Mouse (Mus musculus) E14TG2a.4 (cell line): ENCODE results near the gene Fxyd7.

Experiments
- H3K27me3 ChIP-seq: 2 replicates; pipeline ENCODE4 v1.6.1; 2014; ENCODE audit warnings: low read length, control low read depth; ENCODE audit not compliant: insufficient read depth
- H3K36me3 ChIP-seq: 2 replicates; pipeline ENCODE4 v1.6.1; 2014; ENCODE audit warnings: low read length, control low read depth; ENCODE audit not compliant: insufficient read depth
- H3K4me1 ChIP-seq: replicated peaks from 2 replicates; pipeline ENCODE4 v1.6.1; 2014; ENCODE audit warnings: low read depth, low read length, control low read depth
- H3K4me3 ChIP-seq: replicated peaks from 2 replicates; pipeline ENCODE4 v1.5.1; 2014; ENCODE audit warnings: mild to moderate bottlenecking, low read length
- H3K9me3 ChIP-seq: 2 replicates; pipeline ENCODE4 v1.6.1; 2014; ENCODE audit warnings: low read length, control low read depth
- CTCF ChIP-seq: conservative IDR thresholded peaks from 2 replicates; pipeline ENCODE4 v1.5.1; 2014; ENCODE audit warnings: low read length
- NANOG ChIP-seq: IDR thresholded peaks from 2 replicates; pipeline ENCODE4 v1.6.1; 2014; ENCODE audit warnings: borderline replicate concordance, low read length, mixed read lengths
- POU5F1 ChIP-seq: IDR thresholded peaks from 2 replicates; pipeline ENCODE4 v1.6.1; 2014; ENCODE audit warnings: low read length, borderline replicate concordance

The Fxyd7 gene

GRCm38 (mm10) chr7:31030717-31031116 lies 20.6 kb downstream of the Fxyd7 start:
- H3K4me3 ChIP-seq: no peak overlapping the region
- no peaks in the 10 kb centered on the region for H3K36me3 ChIP-seq
- no peaks in the 10 kb centered on the region for H3K27me3 ChIP-seq
- H3K9me3 ChIP-seq: no peaks in the 10 kb centered on the region
- TF ChIP-seq POU5F1 (no peak), CTCF (peak; percentile 64)
- H3K4me1 ChIP-seq: peaks cover 30% of the 10 kb centered on the region

GRCm38 (mm10) chr7:31028609-31029008 lies 22.7 kb downstream of the Fxyd7 start:
- Histone ChIP-seq H3K27me3 (no peaks in the 10 kb centered on the region), H3K4me3 (peak overlapping the region; percentile 41; the same call in 1 of the 2 replicates), H3K9me3 (no peaks in the 10 kb centered on the region), H3K36me3 (no peaks in the 10 kb centered on the region), H3K4me1 (peaks cover 18% of the 10 kb centered on the region)
- TF ChIP-seq POU5F1: no peak
- no peak for TF ChIP-seq CTCF
- TF ChIP-seq NANOG: no peak

- H3K27me3 ChIP-seq: no peaks in the 10 kb centered on the region
- no peaks in the 10 kb centered on the region for H3K9me3 ChIP-seq
- H3K36me3 ChIP-seq: no peaks in the 10 kb centered on the region
- H3K4me1 ChIP-seq: 0 out of 2 replicates have a peak, but pooled peaks cover 14% of the 10 kb centered on the region
- TF ChIP-seq POU5F1 (no peak), CTCF (no peak), NANOG (no peak)
- H3K4me3 ChIP-seq: no peak overlapping the region
Observed at GRCm38 (mm10) chr7:31017104-31017901, 34.0 kb downstream of the Fxyd7 start.

GRCm38 (mm10) chr7:31012971-31013370 lies 38.3 kb downstream of the Fxyd7 start:
- no peak overlapping the region for H3K4me3 ChIP-seq
- H3K9me3 ChIP-seq: no peaks in the 10 kb centered on the region
- 0 out of 2 replicates have a peak, but pooled peaks cover 7% of the 10 kb centered on the region for H3K4me1 ChIP-seq
- no peaks in the 10 kb centered on the region for H3K27me3 ChIP-seq
- TF ChIP-seq POU5F1 (no peak), CTCF (no peak)
- H3K36me3 ChIP-seq: no peaks in the 10 kb centered on the region

- TF ChIP-seq CTCF (no peak), POU5F1 (no peak), NANOG (no peak)
- Histone ChIP-seq H3K4me1 (no peaks in the 10 kb centered on the region), H3K27me3 (0 out of 2 replicates have a peak, but pooled peaks cover 4% of the 10 kb centered on the region), H3K4me3 (no peak overlapping the region), H3K9me3 (peaks cover 15% of the 10 kb centered on the region; the same call in 1 of the 2 replicates), H3K36me3 (no peaks in the 10 kb centered on the region)
Observed at GRCm38 (mm10) chr7:31008889-31009288, 42.4 kb downstream of the Fxyd7 start.

- Histone ChIP-seq H3K9me3 (peaks cover 15% of the 10 kb centered on the region; the same call in 1 of the 2 replicates), H3K36me3 (no peaks in the 10 kb centered on the region), H3K27me3 (0 out of 2 replicates have a peak, but pooled peaks cover 4% of the 10 kb centered on the region), H3K4me3 (no peak overlapping the region), H3K4me1 (no peaks in the 10 kb centered on the region)
- TF ChIP-seq CTCF (no peak), NANOG (no peak), POU5F1 (no peak)
Observed at GRCm38 (mm10) chr7:31008175-31008574, 43.1 kb downstream of the Fxyd7 start.

GRCm38 (mm10) chr7:31007775-31008174 lies 43.5 kb downstream of the Fxyd7 start:
- no peak overlapping the region for H3K4me3 ChIP-seq
- peaks cover 15% of the 10 kb centered on the region; the same call in 1 of the 2 replicates for H3K9me3 ChIP-seq
- TF ChIP-seq CTCF (no peak), NANOG (no peak), POU5F1 (no peak)
- no peaks in the 10 kb centered on the region for H3K4me1 ChIP-seq
- 0 out of 2 replicates have a peak, but pooled peaks cover 4% of the 10 kb centered on the region for H3K27me3 ChIP-seq
- H3K36me3 ChIP-seq: no peaks in the 10 kb centered on the region

GRCm38 (mm10) chr7:31002650-31003049 lies 48.6 kb downstream of the Fxyd7 start:
- 0 out of 2 replicates have a peak, but pooled peaks cover 8% of the 10 kb centered on the region for H3K27me3 ChIP-seq
- TF ChIP-seq NANOG (no peak), POU5F1 (no peak), CTCF (no peak)
- no peak overlapping the region for H3K4me3 ChIP-seq
- peaks cover 3% of the 10 kb centered on the region; the same call in 1 of the 2 replicates for H3K4me1 ChIP-seq
- H3K36me3 ChIP-seq: no peaks in the 10 kb centered on the region
- peaks cover 15% of the 10 kb centered on the region; the same call in 1 of the 2 replicates for H3K9me3 ChIP-seq
